Mouse (Mus musculus): Measurements from ENCODE around the gene Zfp985.
"Not testable (repeated sequence)": the region's sequence is repeated elsewhere in the genome, so short reads cannot be mapped to it uniquely, and the experiment has no call there.

Zfp985 gene

GRCm38 (mm10) chr4:147603806-147604205 is 50.7 kb downstream of the Zfp985 start:
- in situ Hi-C loops (cut with MboI; ENCODE audit: low sequenced_read_pairs) = no loop called here

GRCm38 (mm10) chr4:147605521-147605920 is 52.4 kb downstream of the Zfp985 start:
- in situ Hi-C loops (cut with MboI; ENCODE audit: low sequenced_read_pairs) = no loop called here

- in situ Hi-C loops (cut with MboI; ENCODE audit: low sequenced_read_pairs) = not testable (repeated sequence)
These were observed 53.4 kb downstream of the Zfp985 start for GRCm38 (mm10) chr4:147606511-147606910.

GRCm38 (mm10) chr4:147633818-147634262 is 80.8 kb downstream of the Zfp985 start:
- in situ Hi-C loops (cut with MboI; ENCODE audit: low sequenced_read_pairs) = not testable (repeated sequence)

Measured in CH12F3 (cell line).